Mouse (Mus musculus) C2C12 (cell line): Measurements from ENCODE around the gene 1700001K19Rik.
A peak's percentile ranks its signal among the peaks of the same experiment; 100 is the strongest.

Experiments used
- CTCF ChIP-seq: IDR thresholded peaks from one replicate; pipeline ENCODE4 v1.5.1; 2011; ENCODE audit not compliant: control insufficient read depth, insufficient read depth, insufficient read length
- MAX ChIP-seq: IDR thresholded peaks from one replicate; pipeline ENCODE4 v1.6.1; 2011; ENCODE audit warnings: mild to moderate bottlenecking, control low read depth

DNA sequence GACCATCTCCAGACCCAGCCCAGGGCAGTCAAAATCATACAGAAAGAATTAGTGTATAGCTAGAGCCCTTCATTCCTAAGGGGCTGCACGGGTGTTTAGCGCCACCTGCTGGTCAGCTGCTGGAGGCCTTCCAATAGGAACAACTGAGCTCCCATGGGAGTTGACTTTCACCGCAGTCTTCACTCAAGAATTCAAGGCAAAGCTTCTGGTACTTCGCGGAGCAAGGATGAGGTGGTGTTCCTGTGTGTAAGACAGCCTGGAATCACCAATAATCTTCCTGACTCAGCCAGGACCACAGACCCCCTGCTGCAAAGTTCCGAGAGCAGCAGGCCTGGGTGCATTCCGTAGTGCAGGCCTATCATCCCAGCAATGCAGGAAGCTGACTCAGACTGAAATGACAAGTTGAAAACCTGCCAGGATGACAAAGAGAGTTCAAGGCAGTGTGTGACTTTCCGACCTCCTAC lies 20.6 kb upstream of the 1700001K19Rik start:
- peak; percentile 19 for TF ChIP-seq MAX
- TF ChIP-seq CTCF, result peak; percentile 62
